In genomic region chr5:29293194-29293593, GRCm38 (mm10) we compare ENCODE assay signal across 7 mouse cellular contexts.
DNase-seq lines count a peak whose midpoint lies in the region; ATAC-seq and TF ChIP-seq lines count a peak whose summit lies in the region.

No protein-coding gene starts in this region.

- H3K9ac ChIP-seq in forebrain, embryonic 13.5 days = no peak overlapping the region
- H3K9ac ChIP-seq in lung, postnatal 0 days (replicated peaks; ENCODE audit: low read depth) = no peak overlapping the region

- TF ChIP-seq EP300 in lung, postnatal 0 days (IDR thresholded peaks at IDR 0.05) = no peak

- no peaks in the 10 kb centered on the region for H3K27me3 ChIP-seq in forebrain, embryonic 13.5 days
- H3K27me3 ChIP-seq in lung, postnatal 0 days (replicated peaks; ENCODE audit: insufficient read depth, low read length) = no peaks in the 10 kb centered on the region

- H3K4me2 ChIP-seq in forebrain, embryonic 13.5 days = no peak overlapping the region
- H3K4me2 ChIP-seq in lung, postnatal 0 days (replicated peaks; ENCODE audit: low read depth, low read length) = no peak overlapping the region

- H3K9me3 ChIP-seq in forebrain, embryonic 13.5 days (replicated peaks) = no peaks in the 10 kb centered on the region
- H3K9me3 ChIP-seq in lung, postnatal 0 days (ENCODE audit: low read length) = no peaks in the 10 kb centered on the region

- H3K27ac ChIP-seq in forebrain, embryonic 13.5 days = no peak overlapping the region
- no peak overlapping the region for H3K27ac ChIP-seq in lung, postnatal 0 days (ENCODE audit: low read length)

- ATAC-seq in forebrain, embryonic 13.5 days = 0 out of 2 replicates have a peak, but pooled peaks have one; percentile 66
- no peak for ATAC-seq in lung, postnatal 0 days

- 13% methylated on average over 2 of the region's 2 CpGs for WGBS in forebrain, embryonic 13.5 days
- 9% methylated on average over 2 of the region's 2 CpGs for WGBS in lung, postnatal 0 days

- TF ChIP-seq CTCF in lung, postnatal 0 days (IDR thresholded peaks at IDR 0.05) = peak; percentile 94

- H3K4me3 ChIP-seq in forebrain, embryonic 13.5 days = no peak overlapping the region
- H3K4me3 ChIP-seq in lung, postnatal 0 days (ENCODE audit: low read depth, low read length) = no peak overlapping the region

- DNase-seq in A20 (ENCODE audit: low read depth, low spot score) = peak; percentile 67
- DNase-seq in CD4-positive, CD25-positive, alpha-beta regulatory T cell, adult 2 months (ENCODE audit: low read depth, low spot score) = peak; percentile 69
- peak; percentile 71 for DNase-seq in brain, adult 2 months (ENCODE audit: low read depth, low spot score)
- DNase-seq in kidney, postnatal 14 days = peak; percentile 59
- peak; percentile 59 for DNase-seq in lung, postnatal 0 days (ENCODE audit: low spot score)
- peak; percentile 6 to 49 for DNase-seq in spleen, adult 18-20 months

- no peaks in the 10 kb centered on the region for H3K36me3 ChIP-seq in forebrain, embryonic 13.5 days (ENCODE audit: poor library complexity, severe bottlenecking)
- no peaks in the 10 kb centered on the region for H3K36me3 ChIP-seq in lung, postnatal 0 days (ENCODE audit: insufficient read depth, low read length)

- no peaks in the 10 kb centered on the region for H3K4me1 ChIP-seq in forebrain, embryonic 13.5 days
- H3K4me1 ChIP-seq in lung, postnatal 0 days (ENCODE audit: insufficient read depth, low read depth, low read length) = no peaks in the 10 kb centered on the region
